ENCODE assay signal across 19 mouse cellular contexts in the genomic region with DNA sequence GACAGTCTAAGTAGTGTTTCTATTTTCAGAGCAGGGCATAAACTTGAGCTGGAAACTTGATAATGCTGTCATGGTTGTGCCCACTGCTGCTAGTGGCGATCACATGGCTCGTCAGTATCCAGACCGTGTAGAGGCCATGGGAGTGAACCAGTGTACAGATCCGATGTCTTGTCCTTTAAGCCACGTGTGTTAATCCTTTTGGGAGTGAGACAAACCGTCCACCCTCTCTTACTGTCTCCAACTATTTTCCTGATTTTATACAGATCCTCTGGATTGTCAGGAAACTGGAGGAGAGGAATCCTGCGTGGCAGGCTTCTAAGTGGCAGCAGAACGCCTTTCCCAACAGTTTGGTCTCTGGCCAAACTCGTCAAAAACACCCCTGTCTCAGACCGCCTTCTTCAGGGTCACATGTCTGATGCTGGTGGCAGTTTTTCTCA. TPM values are rescaled to one million over a fixed set of nuclear protein-coding genes. Genes with fewer than 3 reads are reported as not detected.
DNase-seq lines count a peak whose midpoint lies in the region; ATAC-seq and TF ChIP-seq lines count a peak whose summit lies in the region.
"Had no signal": no experiment of that assay in that cellular context is flagged by ENCODE, and none has a peak within 500 bp of the region (broad histone marks: within the 10 kb centered on the region; RNA-seq: fewer than 3 reads in every experiment).

No protein-coding gene starts in this region.

- H3K9ac ChIP-seq in heart, embryonic 14.5 days (ENCODE audit: low read length), result peak overlapping the region; percentile 63
- H3K9ac ChIP-seq: embryonic facial prominence, embryonic 13.5 days; liver, embryonic 12.5 days; midbrain, embryonic 13.5 days had no signal

- H3K4me1 ChIP-seq in heart, embryonic 14.5 days (ENCODE audit: control insufficient read depth in 2 of 2, insufficient read depth in 2 of 2, low read length in 2 of 2), result peaks cover 11 to 29% of the 10 kb centered on the region in 2 experiments

- intact Hi-C loops in gastrocnemius, adult 2 months (cut with DNase I), result loop anchor here (2.0 kb wide), 1 partner anchor 40 kb away; no protein-coding TSS in a partner anchor

- peak; percentile 77 for DNase-seq in gastrocnemius, adult 2 months
- no peak for DNase-seq in gastrocnemius, postnatal 10 days
- peak; percentile 17 for DNase-seq in lung, postnatal 36 days
- no peak for DNase-seq in lung, postnatal 4 days
- peak; percentile 94 for DNase-seq in skeletal muscle tissue, adult 2 months (ENCODE audit: low read depth, low spot score)
- DNase-seq in layer of hippocampus, adult 8-10 months (ENCODE audit: low spot score in 2 of 2), result no peak
- DNase-seq: kidney, postnatal 4 days; thymus, postnatal 36 days had no signal

- no peaks in the 10 kb centered on the region for H3K27me3 ChIP-seq in heart, embryonic 14.5 days (ENCODE audit: control insufficient read depth, insufficient read depth, low read length)
- H3K27me3 ChIP-seq: embryonic facial prominence, embryonic 13.5 days; midbrain, embryonic 13.5 days had no signal

- no peak for TF ChIP-seq CTCF in gastrocnemius, adult 2 months (IDR thresholded peaks at IDR 0.05)

- H3K9me3 ChIP-seq in heart, embryonic 14.5 days (ENCODE audit: control insufficient read depth, low read length), result no peaks in the 10 kb centered on the region
- H3K9me3 ChIP-seq: embryonic facial prominence, embryonic 13.5 days; forebrain, embryonic 10.5 days; limb, embryonic 10.5 days; liver, embryonic 12.5 days; midbrain, embryonic 13.5 days had no signal

- H3K4me3 ChIP-seq in gastrocnemius, adult 2 months, result peak overlapping the region; percentile 42
- H3K4me3 ChIP-seq in heart, embryonic 14.5 days (ENCODE audit: control insufficient read depth in 1 of 2, insufficient read depth in 1 of 2, low read depth in 1 of 2, low read length in 2 of 2), result peak overlapping the region in 1 of 2 experiments; percentile 6; a peak in 1 of 4 replicates
- H3K4me3 ChIP-seq: embryonic facial prominence, embryonic 13.5 days; forebrain, embryonic 10.5 days; limb, embryonic 10.5 days; liver, embryonic 12.5 days; midbrain, embryonic 13.5 days had no signal

- WGBS in heart, embryonic 14.5 days, result 20% methylated on average over 10 of the region's 10 CpGs

- peak overlapping the region; percentile 95 for H3K27ac ChIP-seq in gastrocnemius, adult 2 months
- peak overlapping the region; percentile 97 to 99 for H3K27ac ChIP-seq in heart, embryonic 14.5 days (replicated peaks in 1 of 2; ENCODE audit: control insufficient read depth in 1 of 2, insufficient read depth in 1 of 2, low read depth in 2 of 2, low read length in 2 of 2)
- H3K27ac ChIP-seq: embryonic facial prominence, embryonic 13.5 days; forebrain, embryonic 10.5 days; limb, embryonic 10.5 days; liver, embryonic 12.5 days; midbrain, embryonic 13.5 days had no signal

- H3K4me2 ChIP-seq in heart, embryonic 14.5 days (ENCODE audit: low read length), result peak overlapping the region; percentile 47
- H3K4me2 ChIP-seq: embryonic facial prominence, embryonic 13.5 days; liver, embryonic 12.5 days; midbrain, embryonic 13.5 days had no signal

- peak; percentile 82 for ATAC-seq in heart, embryonic 14.5 days (ENCODE audit: insufficient number of reproducible peaks, insufficient read depth, low FRiP score, low read depth)
- no peak for ATAC-seq in CD4-positive, CD25-positive, alpha-beta regulatory T cell, adult 4 months
- ATAC-seq: liver, embryonic 12.5 days; midbrain, embryonic 13.5 days had no signal

- H3K36me3 ChIP-seq in heart, embryonic 14.5 days (ENCODE audit: control insufficient read depth, insufficient read depth, low read length), result no peaks in the 10 kb centered on the region
- H3K36me3 ChIP-seq: embryonic facial prominence, embryonic 13.5 days; forebrain, embryonic 10.5 days; limb, embryonic 10.5 days; liver, embryonic 12.5 days; midbrain, embryonic 13.5 days had no signal

RNA-seq across cellular contexts. Expression of a gene that starts 16.2 kb away (rescaled TPM):
- 100 to 1,000 TPM in 1 of 2 experiments, 10 to 100 TPM in 1; 97.8 to 124 TPM for total RNA-seq in gastrocnemius, adult 2 months (2021)
- 100 to 1,000 TPM; 137 to 157 TPM for total RNA-seq in gastrocnemius, postnatal 10 days (2021)
- 109 and 111 TPM in 2 replicates for polyA plus RNA-seq in heart, embryonic 14.5 days (2014; fragmentation: Nextera tagmentation; extraction: Ambion mirVana)
- 10 to 100 TPM; 50.7 to 55.0 (median 54.3) TPM for total RNA-seq in layer of hippocampus, adult 8-10 months (2022)
- 10 to 100 TPM; 33.5 to 40.1 TPM for polyA plus RNA-seq in CD4-positive, CD25-positive, alpha-beta regulatory T cell, adult 4 months (2017; shearing (Covaris generic))

RNA-seq across cellular contexts. Expression of a gene that starts 17.8 kb away (rescaled TPM):
- not detected for total RNA-seq in gastrocnemius, adult 2 months (2021)
- total RNA-seq in gastrocnemius, postnatal 10 days (2021), result not detected
- 1.1 and 1.3 TPM in 2 replicates for polyA plus RNA-seq in heart, embryonic 14.5 days (2014; fragmentation: Nextera tagmentation; extraction: Ambion mirVana)
- 10 to 100 TPM in 3 of 4 experiments, 1 to 10 TPM in 1; 9.8 to 11.9 (median 10.6) TPM for total RNA-seq in layer of hippocampus, adult 8-10 months (2022)
- under 1 TPM; 0.24 to 0.27 TPM for polyA plus RNA-seq in CD4-positive, CD25-positive, alpha-beta regulatory T cell, adult 4 months (2017; shearing (Covaris generic))
- polyA plus RNA-seq: liver, embryonic 12.5 days had no signal

RNA-seq across cellular contexts. Expression of a gene that starts 46.2 kb away (rescaled TPM):
- total RNA-seq in gastrocnemius, adult 2 months (2021), result not detected
- total RNA-seq in gastrocnemius, postnatal 10 days (2021), result not detected
- not detected in 2 replicates for polyA plus RNA-seq in heart, embryonic 14.5 days (2014; fragmentation: Nextera tagmentation; extraction: Ambion mirVana)
- not detected for total RNA-seq in layer of hippocampus, adult 8-10 months (2022)
- polyA plus RNA-seq in CD4-positive, CD25-positive, alpha-beta regulatory T cell, adult 4 months (2017; shearing (Covaris generic)), result not detected
- total RNA-seq: left cerebral cortex, adult 18-20 months had no signal
- polyA plus RNA-seq: embryonic facial prominence, embryonic 13.5 days; forebrain, embryonic 10.5 days; hindbrain, embryonic 11.5 days; intestine, embryonic 14.5 days; limb, embryonic 10.5 days; liver, embryonic 12.5 days; midbrain, embryonic 13.5 days; testis, adult 2 months had no signal

RNA-seq across cellular contexts. Expression of a gene that starts 55.6 kb away (rescaled TPM):
- total RNA-seq in gastrocnemius, adult 2 months (2021), result 1 to 10 TPM; 7.4 to 8.5 TPM
- total RNA-seq in gastrocnemius, postnatal 10 days (2021), result 10 to 100 TPM in 1 of 2 experiments, 1 to 10 TPM in 1; 9.6 to 13.3 TPM
- 21.2 and 22.7 TPM in 2 replicates for polyA plus RNA-seq in heart, embryonic 14.5 days (2014; fragmentation: Nextera tagmentation; extraction: Ambion mirVana)
- total RNA-seq in layer of hippocampus, adult 8-10 months (2022), result 10 to 100 TPM; 13.8 to 16.1 (median 14.9) TPM
- polyA plus RNA-seq in CD4-positive, CD25-positive, alpha-beta regulatory T cell, adult 4 months (2017; shearing (Covaris generic)), result 10 to 100 TPM; 33.4 to 34.3 TPM

RNA-seq across cellular contexts. Expression of a gene that starts 56.8 kb away (rescaled TPM):
- total RNA-seq in gastrocnemius, adult 2 months (2021), result 1,000 to 10,000 TPM; 2,669 to 2,908 TPM
- total RNA-seq in gastrocnemius, postnatal 10 days (2021), result 1,000 to 10,000 TPM; 1,073 to 1,245 TPM
- 108 and 111 TPM in 2 replicates for polyA plus RNA-seq in heart, embryonic 14.5 days (2014; fragmentation: Nextera tagmentation; extraction: Ambion mirVana)
- 100 to 1,000 TPM; 332 to 357 (median 349) TPM for total RNA-seq in layer of hippocampus, adult 8-10 months (2022)
- 10 to 100 TPM in 1 of 2 experiments, 1 to 10 TPM in 1; 4.8 to 13.4 TPM for polyA plus RNA-seq in CD4-positive, CD25-positive, alpha-beta regulatory T cell, adult 4 months (2017; shearing (Covaris generic))

Comparison
In these comparisons a context has a peak if more than half of its experiments do, and no peak if none do; other contexts are left out.
1. DNase-seq: peak in gastrocnemius, adult 2 months (single experiment), lung, postnatal 36 days (single experiment) and skeletal muscle tissue, adult 2 months (single experiment); none in gastrocnemius, postnatal 10 days (single experiment), lung, postnatal 4 days (0 of 2) and layer of hippocampus, adult 8-10 months (0 of 2).
2. RNA of a gene that starts 17.8 kb away (total RNA-seq): 9.8 to 11.9 TPM in layer of hippocampus, adult 8-10 months; not detected in gastrocnemius, adult 2 months and not detected in gastrocnemius, postnatal 10 days; every median in the first group is over 10 times any median in the second.